Comparison of ENCODE assay signal across 14 mouse cellular contexts in genomic region chr11:19554947-19555770, GRCm38 (mm10).
DNase-seq lines count a peak whose midpoint lies in the region; ATAC-seq lines count a peak whose summit lies in the region.
"Had no signal": no experiment of that assay in that cellular context is flagged by ENCODE, and none has a peak within 500 bp of the region (broad histone marks: within the 10 kb centered on the region; RNA-seq: fewer than 3 reads in every experiment).

No protein-coding gene starts in this region.

- H3K4me2 ChIP-seq in forebrain, embryonic 12.5 days: peak overlapping the region; percentile 35
- H3K4me2 ChIP-seq in midbrain, embryonic 11.5 days: no peak overlapping the region; the same call in 1 of the 2 replicates
- H3K4me2 ChIP-seq in neural tube, embryonic 15.5 days: no peak overlapping the region; the same call in 1 of the 2 replicates
- H3K4me2 ChIP-seq: lung, embryonic 14.5 days had no signal

- no peaks in the 10 kb centered on the region for H3K36me3 ChIP-seq in forebrain, embryonic 12.5 days (replicated peaks)
- H3K36me3 ChIP-seq in hindbrain, embryonic 10.5 days: no peaks in the 10 kb centered on the region
- no peaks in the 10 kb centered on the region for H3K36me3 ChIP-seq in midbrain, embryonic 11.5 days (ENCODE audit: control insufficient read depth, insufficient read depth, low read length)
- H3K36me3 ChIP-seq in neural tube, embryonic 15.5 days: no peaks in the 10 kb centered on the region

- peaks cover 15% of the 10 kb centered on the region; the same call in 1 of the 2 replicates for H3K27me3 ChIP-seq in forebrain, embryonic 12.5 days
- no peaks in the 10 kb centered on the region; the same call in 1 of the 2 replicates for H3K27me3 ChIP-seq in hindbrain, embryonic 10.5 days (ENCODE audit: insufficient read depth, poor library complexity, severe bottlenecking)
- H3K27me3 ChIP-seq in midbrain, embryonic 11.5 days (ENCODE audit: control insufficient read depth, insufficient read depth, low read length): no peaks in the 10 kb centered on the region
- H3K27me3 ChIP-seq in neural tube, embryonic 15.5 days (replicated peaks): no peaks in the 10 kb centered on the region

- H3K4me1 ChIP-seq in forebrain, embryonic 12.5 days: peaks cover 16% of the 10 kb centered on the region
- peaks cover 39% of the 10 kb centered on the region for H3K4me1 ChIP-seq in hindbrain, embryonic 10.5 days (replicated peaks)
- peaks cover 5% of the 10 kb centered on the region; the same call in 1 of the 2 replicates for H3K4me1 ChIP-seq in midbrain, embryonic 11.5 days (ENCODE audit: control insufficient read depth, insufficient read depth, low read length)
- peaks cover 9% of the 10 kb centered on the region for H3K4me1 ChIP-seq in neural tube, embryonic 15.5 days

- no peak overlapping the region for H3K9ac ChIP-seq in forebrain, embryonic 12.5 days
- peak overlapping the region; percentile 7; the same call in 1 of the 2 replicates for H3K9ac ChIP-seq in midbrain, embryonic 11.5 days (ENCODE audit: low read length)
- H3K9ac ChIP-seq in neural tube, embryonic 15.5 days (replicated peaks): no peak overlapping the region
- H3K9ac ChIP-seq: lung, embryonic 14.5 days had no signal

- 43% methylated on average over 9 of the region's 9 CpGs for WGBS in forebrain, embryonic 12.5 days
- 36% methylated on average over 9 of the region's 9 CpGs for WGBS in hindbrain, embryonic 10.5 days
- 32% methylated on average over 9 of the region's 9 CpGs for whole genome bisulfite sequencing in midbrain, embryonic 11.5 days
- WGBS in neural tube, embryonic 15.5 days: 37% methylated on average over 9 of the region's 9 CpGs

- no peak overlapping the region for H3K4me3 ChIP-seq in forebrain, embryonic 12.5 days (replicated peaks)
- peak overlapping the region; percentile 14; the same call in 1 of the 2 replicates for H3K4me3 ChIP-seq in hindbrain, embryonic 10.5 days
- no peak overlapping the region for H3K4me3 ChIP-seq in midbrain, embryonic 11.5 days (ENCODE audit: low read depth, low read length)
- no peak overlapping the region for H3K4me3 ChIP-seq in neural tube, embryonic 15.5 days (replicated peaks)
- H3K4me3 ChIP-seq: layer of hippocampus, adult 2 months had no signal

- no peaks in the 10 kb centered on the region for H3K9me3 ChIP-seq in forebrain, embryonic 12.5 days
- H3K9me3 ChIP-seq in hindbrain, embryonic 10.5 days: no peaks in the 10 kb centered on the region
- no peaks in the 10 kb centered on the region for H3K9me3 ChIP-seq in midbrain, embryonic 11.5 days (ENCODE audit: control insufficient read depth, low read length)
- no peaks in the 10 kb centered on the region for H3K9me3 ChIP-seq in neural tube, embryonic 15.5 days (replicated peaks)

- peak; percentile 40; the same call in 1 of the 2 replicates for ATAC-seq in forebrain, embryonic 12.5 days (ENCODE audit: low FRiP score)
- peak; percentile 48; the same call in 1 of the 2 replicates for ATAC-seq in midbrain, embryonic 11.5 days (ENCODE audit: low FRiP score)
- ATAC-seq in neural tube, embryonic 15.5 days (ENCODE audit: low FRiP score): peak; percentile 84

- DNase-seq in hindbrain, embryonic 10.5 days (ENCODE audit: low spot score): peak; percentile 39
- DNase-seq in midbrain, embryonic 11.5 days (ENCODE audit: low spot score, missing footprints): peak; percentile 92
- no peak for DNase-seq in liver
- DNase-seq in retina, embryonic 14.5 days (ENCODE audit: low spot score): no peak
- DNase-seq in adrenal gland, postnatal 36 days: no peak
- DNase-seq: cerebellum, adult 8-10 months; heart, postnatal 36 days; kidney, adult 9 months; lung, embryonic 14.5 days; right cerebral cortex, postnatal 14 days; thymus, adult 2 months had no signal

- peak overlapping the region; percentile 22; the same call in 1 of the 2 replicates for H3K27ac ChIP-seq in forebrain, embryonic 12.5 days
- peak overlapping the region; percentile 83 for H3K27ac ChIP-seq in hindbrain, embryonic 10.5 days
- no peak overlapping the region for H3K27ac ChIP-seq in midbrain, embryonic 11.5 days (ENCODE audit: low read depth, low read length)
- peak overlapping the region; percentile 61 for H3K27ac ChIP-seq in neural tube, embryonic 15.5 days (replicated peaks)
- H3K27ac ChIP-seq: layer of hippocampus, adult 2 months had no signal

Comparison
In these comparisons a context has a peak if more than half of its experiments do, and no peak if none do; other contexts are left out.
1. DNase-seq: peak in hindbrain, embryonic 10.5 days (single experiment) and midbrain, embryonic 11.5 days (single experiment); none in liver (single experiment), retina, embryonic 14.5 days (single experiment) and adrenal gland, postnatal 36 days (0 of 2).
2. Peak in every context shown above with its lines, with median percentiles within 50 percentile points of each other: ATAC-seq.